Mouse (Mus musculus) adrenal gland, adult (tissue): ENCODE data around the gene Gm20521.
"Not testable (repeated sequence)": the region's sequence is repeated elsewhere in the genome, so short reads cannot be mapped to it uniquely, and the experiment has no call there.

Experiments
- DNase-seq, 2 experiments: peaks; one replicate each; pipeline ENCODE4 v3.0.0; 2022 to 2023; ENCODE audit warnings: low spot score in 1 of 2; ENCODE audit not compliant: inconsistent age in 2 of 2

The Gm20521 gene

DNA sequence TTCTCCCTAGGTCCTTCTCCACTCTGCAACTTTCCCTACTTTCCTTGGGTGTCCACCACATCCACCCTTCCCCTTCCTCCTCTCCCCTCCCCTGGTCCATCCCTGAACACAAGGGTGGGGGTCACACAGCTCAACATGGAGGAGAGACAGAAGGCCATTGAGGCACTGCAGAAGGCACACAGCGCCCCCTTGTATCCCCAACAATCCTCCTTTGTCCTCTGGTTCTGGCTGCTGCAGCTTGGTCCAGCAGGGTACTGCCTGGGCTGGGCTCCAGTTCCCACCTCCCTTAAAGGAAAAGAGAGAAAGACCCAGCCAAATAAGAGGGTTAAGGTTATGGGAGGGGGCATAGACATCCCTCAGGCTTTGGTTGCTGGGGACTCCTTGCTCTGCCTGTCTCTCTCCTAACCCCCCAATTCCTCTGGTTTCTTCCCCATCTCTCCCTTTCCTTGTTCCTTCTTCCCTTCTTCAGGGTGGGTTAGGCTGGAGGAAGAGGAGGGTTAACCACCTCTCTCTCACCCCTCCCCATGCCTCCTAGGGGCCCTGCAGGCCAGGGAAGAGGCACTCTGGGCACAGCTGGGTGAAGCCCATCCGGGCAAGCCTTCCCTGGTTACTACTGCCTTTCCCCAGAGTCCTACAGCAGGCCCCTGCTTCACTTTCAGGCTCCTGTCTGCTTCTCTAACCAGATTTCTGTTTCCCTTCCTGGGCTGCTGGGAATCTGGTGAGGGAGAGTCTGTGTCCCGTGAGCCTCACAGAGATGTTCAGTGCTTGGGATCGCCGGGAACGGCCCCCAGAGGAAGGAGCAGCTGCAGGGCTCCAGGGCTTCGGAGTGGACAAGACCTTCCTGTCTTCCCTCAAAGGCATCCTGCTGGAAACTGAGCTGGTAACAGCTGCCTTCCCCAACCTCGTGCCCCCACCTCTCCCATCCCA lies 52.9 kb downstream of the Gm20521 start, which contains the start of gene Cmtm5:
Gene Cmtm5, plus strand, starts transcription at position 358 of the 927 bp plus-strand sequence.
- DNase-seq, result no peak

DNA sequence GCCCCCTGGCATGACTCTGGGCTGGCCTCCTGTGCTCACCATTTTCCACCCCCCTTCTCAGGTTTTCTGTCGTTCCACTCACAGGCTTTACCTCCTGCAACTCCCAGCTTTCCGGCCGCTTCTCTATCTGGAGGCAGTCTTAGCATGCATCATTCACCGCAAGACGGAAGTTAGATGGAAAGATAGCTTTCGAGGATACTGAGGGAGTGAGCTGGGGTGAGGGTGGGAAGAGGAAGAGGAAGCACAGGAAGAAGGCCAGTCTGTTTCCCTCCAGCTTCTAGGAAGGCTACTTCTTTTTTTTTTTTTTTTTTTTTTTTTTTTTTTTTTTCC lies 53.6 kb downstream of the Gm20521 start:
- no peak for DNase-seq

GRCm38 (mm10) chr14:54937361-54938182 lies 54.3 kb downstream of the Gm20521 start:
- DNase-seq, result no peak

- DNase-seq, result no peak
These were observed 55.4 kb downstream of the Gm20521 start for GRCm38 (mm10) chr14:54938431-54939219.

DNA sequence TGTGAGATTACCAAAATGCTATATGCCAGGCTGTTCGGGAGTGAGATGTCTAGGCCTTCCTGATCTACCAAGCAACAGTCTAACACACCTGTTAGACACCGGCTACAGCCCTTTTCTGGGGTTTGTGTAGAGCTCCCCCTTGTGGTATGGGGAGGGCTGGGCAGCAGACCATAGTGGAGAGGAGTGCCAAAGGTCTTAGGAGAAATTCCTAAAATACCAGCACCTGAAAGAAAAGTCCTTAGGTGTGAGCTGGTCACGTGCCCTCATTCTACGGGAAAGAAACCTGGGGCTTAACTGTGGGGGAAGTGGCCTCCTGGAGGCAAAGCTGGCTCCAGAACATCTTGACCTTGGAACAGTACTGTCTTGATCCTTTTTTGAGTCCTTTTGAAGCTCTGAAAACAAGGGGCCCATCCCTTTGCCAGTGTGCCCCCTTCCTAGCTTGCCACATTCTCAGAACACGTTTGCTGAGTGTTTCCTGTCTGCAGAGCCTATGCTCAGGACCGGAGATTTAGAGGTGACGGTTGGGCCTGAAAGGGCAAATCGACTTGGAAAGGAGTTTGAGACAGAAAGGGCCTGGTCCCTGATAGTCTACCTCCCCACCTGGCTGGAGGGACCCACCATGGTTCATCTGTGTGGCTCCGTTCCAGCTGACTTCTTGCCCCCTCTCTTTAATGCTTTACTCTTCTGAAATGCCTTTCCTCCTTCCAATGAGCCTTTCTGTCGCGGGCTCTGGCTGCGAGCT lies 56.4 kb downstream of the Gm20521 start:
- DNase-seq, result peak; percentile 63 to 87

GRCm38 (mm10) chr14:54940176-54940530 lies 56.9 kb downstream of the Gm20521 start:
- DNase-seq, result no peak

- no peak for DNase-seq
These were observed 58.1 kb downstream of the Gm20521 start for GRCm38 (mm10) chr14:54941024-54941978.

GRCm38 (mm10) chr14:54942479-54942878 lies 59.2 kb downstream of the Gm20521 start:
- no peak for DNase-seq

- DNase-seq, result no peak
These were observed 60.7 kb downstream of the Gm20521 start for GRCm38 (mm10) chr14:54943971-54944370.

- DNase-seq, result no peak
These were observed 61.7 kb downstream of the Gm20521 start for GRCm38 (mm10) chr14:54944939-54945338.

- no peak for DNase-seq
These were observed 62.9 kb downstream of the Gm20521 start for GRCm38 (mm10) chr14:54945975-54946704.

DNA sequence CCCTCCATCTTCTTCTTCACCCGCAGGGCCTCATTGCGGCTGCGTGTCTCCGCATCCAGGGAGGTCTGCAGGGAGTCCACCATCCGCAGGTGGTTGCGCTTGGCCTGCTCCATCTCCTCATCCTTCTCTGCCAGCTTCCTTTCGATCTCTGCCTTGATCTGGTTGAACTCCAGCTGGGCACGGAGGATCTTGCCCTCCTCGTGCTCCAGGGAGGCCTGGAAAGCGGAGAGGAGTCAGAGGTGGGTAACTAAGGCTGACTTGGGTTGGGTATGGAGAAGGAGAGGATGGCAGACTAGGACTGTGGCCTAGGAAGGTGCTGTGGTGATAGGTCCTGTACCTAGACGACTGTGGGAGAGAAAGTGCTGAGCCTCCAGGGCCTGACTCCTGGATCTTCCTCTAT lies 63.8 kb downstream of the Gm20521 start:
- not testable (repeated sequence) for DNase-seq
